Mouse (Mus musculus) retina, adult 2 months (tissue): Measurements from ENCODE around the gene Rfx8.

Experiments
- DNase-seq: peaks from one replicate; pipeline ENCODE4 v3.0.0-alpha.2; 2012; ENCODE audit warnings: low read depth, low spot score

Rfx8 gene

GRCm38 (mm10) chr1:39645905-39646759, 74.7 kb downstream of the Rfx8 start:
- DNase-seq, result no peak

- no peak for DNase-seq
These were observed 76.5 kb downstream of the Rfx8 start for GRCm38 (mm10) chr1:39644333-39644732.

- DNase-seq, result no peak
These were observed 79.1 kb downstream of the Rfx8 start for GRCm38 (mm10) chr1:39641667-39642066.

- DNase-seq, result no peak
These were observed 83.7 kb downstream of the Rfx8 start for GRCm38 (mm10) chr1:39637139-39637538.

GRCm38 (mm10) chr1:39636660-39637059, 84.1 kb downstream of the Rfx8 start:
- DNase-seq, result no peak

GRCm38 (mm10) chr1:39636196-39636595, 84.6 kb downstream of the Rfx8 start:
- no peak for DNase-seq

- no peak for DNase-seq
These were observed 92.2 kb downstream of the Rfx8 start for GRCm38 (mm10) chr1:39628606-39629005.

- no peak for DNase-seq
These were observed 95.3 kb downstream of the Rfx8 start for GRCm38 (mm10) chr1:39625491-39625890.

- DNase-seq, result no peak
These were observed 97.1 kb downstream of the Rfx8 start for GRCm38 (mm10) chr1:39623729-39624128.

- no peak for DNase-seq
These were observed 97.7 kb downstream of the Rfx8 start for GRCm38 (mm10) chr1:39623106-39623505.

GRCm38 (mm10) chr1:39618524-39618923, 102.3 kb downstream of the Rfx8 start:
- no peak for DNase-seq

GRCm38 (mm10) chr1:39615526-39615925, 105.3 kb downstream of the Rfx8 start:
- no peak for DNase-seq
